Mouse (Mus musculus) embryo, embryonic 10 days (tissue): Measurements from ENCODE around the gene Clip1.

Source experiments
- DNase-seq: peaks from one replicate; pipeline ENCODE4 v3.0.0-alpha.2; 2015; ENCODE audit warnings: low spot score

Clip1 gene

GRCm38 (mm10) chr5:123602174-123602573, 82.2 kb downstream of the Clip1 start:
- no peak for DNase-seq

GRCm38 (mm10) chr5:123599319-123599718, 85.1 kb downstream of the Clip1 start:
- no peak for DNase-seq

GRCm38 (mm10) chr5:123593622-123594280, 90.7 kb downstream of the Clip1 start:
- no peak for DNase-seq

- no peak for DNase-seq
Observed at GRCm38 (mm10) chr5:123580043-123580442, 104.4 kb downstream of the Clip1 start.

GRCm38 (mm10) chr5:123576696-123577095, 107.7 kb downstream of the Clip1 start:
- no peak for DNase-seq

- no peak for DNase-seq
Observed at GRCm38 (mm10) chr5:123573362-123573761, 111.1 kb downstream of the Clip1 start.

GRCm38 (mm10) chr5:123572357-123573186, 111.8 kb downstream of the Clip1 start, which contains the start of gene Vps33a:
Gene Vps33a, minus strand, starts transcription at chr5:123573038.
- peak; percentile 100 for DNase-seq

- DNase-seq: no peak
Observed at GRCm38 (mm10) chr5:123561128-123561527, 123.3 kb downstream of the Clip1 start.

- no peak for DNase-seq
Observed at GRCm38 (mm10) chr5:123559588-123559987, 124.8 kb downstream of the Clip1 start.

GRCm38 (mm10) chr5:123556451-123556850, 128.0 kb downstream of the Clip1 start:
- no peak for DNase-seq

- DNase-seq: no peak
Observed at GRCm38 (mm10) chr5:123555693-123556092, 128.7 kb downstream of the Clip1 start.

- DNase-seq: no peak
Observed at GRCm38 (mm10) chr5:123533801-123534200, 150.6 kb downstream of the Clip1 start.

GRCm38 (mm10) chr5:123530056-123530455, 154.4 kb downstream of the Clip1 start:
- no peak for DNase-seq

GRCm38 (mm10) chr5:123528641-123529040, 155.8 kb downstream of the Clip1 start:
- no peak for DNase-seq
